Mouse (Mus musculus): ENCODE results near the gene Bex3.
A peak's percentile ranks its signal among the peaks of the same experiment; 100 is the strongest.
"Not testable (repeated sequence)": the region's sequence is repeated elsewhere in the genome, so short reads cannot be mapped to it uniquely, and the experiment has no call there.

The Bex3 gene

DNA sequence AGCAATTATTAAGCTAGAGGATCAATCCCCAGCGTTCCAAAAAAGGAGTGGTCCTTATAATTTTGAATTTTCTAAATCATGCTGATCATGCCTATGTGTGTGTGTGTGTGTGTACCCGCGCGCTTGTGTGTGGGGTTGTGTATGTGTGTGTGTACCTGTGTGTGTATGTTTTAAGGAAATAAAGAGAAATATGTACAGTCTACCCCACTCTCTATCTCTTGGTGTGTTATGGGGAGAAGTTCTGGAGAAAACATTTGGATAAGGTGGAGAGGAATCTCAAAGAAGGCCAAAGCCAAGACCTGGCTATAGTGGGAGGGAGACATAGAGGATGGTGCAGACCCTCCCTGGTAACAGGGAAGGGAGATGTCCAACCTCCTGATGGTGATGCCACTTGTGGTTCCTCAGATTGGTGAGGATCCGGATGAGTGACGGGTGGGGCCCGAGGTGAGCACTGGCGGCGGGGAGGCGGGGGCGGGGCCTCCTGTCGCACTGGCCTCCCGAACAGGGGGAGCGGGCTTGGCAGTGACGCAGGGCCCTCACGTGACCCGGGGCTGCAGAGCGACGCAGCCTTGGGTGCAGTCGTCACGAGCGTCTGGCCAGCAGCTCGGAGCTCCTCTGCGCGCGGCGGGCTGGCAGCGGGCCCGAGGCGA lies at the start of gene Bex3:
TSS of gene Bex3 (plus strand) at position 511 of the 650 bp plus-strand sequence.
- DNase-seq (ENCODE audit: low read depth) = not testable (repeated sequence)

- DNase-seq (ENCODE audit: low read depth) = no peak
Measured at GRCm38 (mm10) chrX:136223714-136224113, 46.3 kb upstream of the Bex3 start.

DNA sequence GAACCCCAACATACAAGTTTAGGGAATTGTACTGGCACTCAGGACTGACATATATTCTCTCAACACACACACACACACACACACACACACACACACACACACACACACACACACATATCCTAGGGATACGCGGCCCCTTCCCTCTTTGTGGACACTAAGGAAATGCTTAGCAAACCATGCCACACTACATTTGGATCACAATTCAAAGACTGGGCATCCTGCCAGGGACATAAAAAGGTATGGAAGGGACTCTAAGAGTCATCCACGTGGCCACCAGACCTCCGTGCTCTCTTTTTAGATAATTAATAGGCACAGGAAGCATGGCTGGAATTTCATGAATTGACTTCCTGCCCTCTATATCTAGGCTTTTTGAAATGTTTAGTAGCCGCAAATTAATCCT lies 42.3 kb upstream of the Bex3 start:
- DNase-seq (ENCODE audit: low read depth) = no peak

- DNase-seq (ENCODE audit: low read depth) = peak; percentile 7
Measured at GRCm38 (mm10) chrX:136238118-136238517, 31.9 kb upstream of the Bex3 start.

GRCm38 (mm10) chrX:136243181-136243580 lies 26.9 kb upstream of the Bex3 start:
- no peak for DNase-seq (ENCODE audit: low read depth)

DNA sequence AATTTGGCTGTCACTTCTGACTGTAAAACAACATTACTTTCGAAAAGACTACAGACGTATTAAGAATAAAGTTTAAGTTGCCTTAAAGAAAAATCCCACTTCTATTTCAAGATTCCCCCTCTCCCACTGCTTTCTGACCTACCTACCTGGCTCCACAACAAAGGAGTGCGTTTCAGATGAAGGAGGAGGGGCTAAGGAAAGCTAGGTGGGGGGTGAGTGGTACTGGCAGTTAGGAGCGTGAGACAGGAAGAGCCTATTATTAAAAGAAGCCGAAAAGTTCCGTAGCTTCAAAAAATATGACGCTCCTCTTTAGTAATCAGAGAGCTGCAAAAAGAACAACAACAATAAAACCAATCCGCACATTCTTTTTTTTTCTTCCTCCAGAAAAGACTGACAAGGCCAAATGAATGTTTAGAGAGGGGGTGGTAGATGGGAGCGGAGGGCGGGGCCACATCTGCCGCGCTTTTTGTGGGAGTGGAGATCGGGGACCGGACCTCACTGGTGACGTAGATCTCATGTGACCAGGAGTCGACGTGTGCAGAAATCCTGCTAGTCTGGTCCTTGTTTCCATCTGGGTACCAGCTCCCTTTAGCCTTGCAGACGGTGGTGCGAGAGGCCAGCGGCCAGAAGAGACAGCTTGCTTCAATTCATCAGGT lies 25.4 kb upstream of the Bex3 start, which contains the start of gene Tceal9:
TSS of gene Tceal9 (plus strand) at position 506 of the 656 bp plus-strand sequence.
- peak; percentile 58 for DNase-seq (ENCODE audit: low read depth)

DNA sequence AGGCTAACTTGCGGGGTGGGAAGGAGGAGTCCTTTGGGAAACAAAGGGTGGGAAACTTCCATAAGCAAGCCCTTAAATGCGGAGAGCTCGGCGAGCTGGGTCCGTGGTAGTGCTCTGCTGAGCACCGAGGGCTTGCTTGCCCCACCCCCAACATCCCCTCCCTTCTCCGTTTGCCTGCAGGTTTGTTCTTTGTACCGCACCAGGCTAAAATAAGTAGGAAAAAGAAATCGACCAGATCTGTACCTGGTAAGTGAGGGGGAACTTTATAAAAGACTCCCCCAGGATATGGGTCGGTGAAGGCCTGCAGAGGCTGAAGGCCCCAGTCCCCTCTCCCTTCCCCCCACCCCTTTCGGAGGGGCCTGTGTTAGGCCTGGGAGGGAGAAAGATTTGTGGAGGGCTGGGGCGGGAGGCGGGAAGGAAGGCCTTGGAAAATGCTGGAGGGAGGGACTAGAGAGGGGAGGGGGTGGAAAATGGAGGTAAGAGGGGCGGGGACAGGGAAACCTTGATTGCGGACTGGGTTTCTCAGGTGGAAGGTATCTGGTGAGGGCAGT lies 24.5 kb upstream of the Bex3 start:
- DNase-seq (ENCODE audit: low read depth) = no peak

- DNase-seq (ENCODE audit: low read depth) = no peak
Measured at GRCm38 (mm10) chrX:136248811-136249210, 21.2 kb upstream of the Bex3 start.

DNA sequence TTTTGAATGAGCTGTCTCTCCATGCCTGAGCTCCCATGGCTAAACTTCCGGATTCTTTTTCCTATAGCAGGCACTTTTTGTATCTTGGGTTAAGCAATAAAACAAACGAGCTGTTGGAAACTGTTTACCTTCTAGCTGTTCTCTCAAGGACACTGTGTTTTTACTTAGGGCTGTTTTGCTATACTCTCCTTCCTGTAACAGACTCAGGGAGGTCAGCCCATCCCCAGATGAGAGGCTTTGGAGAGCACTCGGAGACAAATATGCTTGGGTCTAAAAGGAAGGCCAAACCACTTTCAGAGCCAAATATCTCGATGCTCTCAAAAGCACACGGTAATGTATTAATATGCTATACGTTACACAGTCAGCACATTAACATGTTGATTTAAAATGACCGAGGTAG lies 20.4 kb upstream of the Bex3 start:
- DNase-seq (ENCODE audit: low read depth) = no peak

- DNase-seq (ENCODE audit: low read depth) = no peak
Measured at GRCm38 (mm10) chrX:136252023-136252729, 17.9 kb upstream of the Bex3 start.

DNA sequence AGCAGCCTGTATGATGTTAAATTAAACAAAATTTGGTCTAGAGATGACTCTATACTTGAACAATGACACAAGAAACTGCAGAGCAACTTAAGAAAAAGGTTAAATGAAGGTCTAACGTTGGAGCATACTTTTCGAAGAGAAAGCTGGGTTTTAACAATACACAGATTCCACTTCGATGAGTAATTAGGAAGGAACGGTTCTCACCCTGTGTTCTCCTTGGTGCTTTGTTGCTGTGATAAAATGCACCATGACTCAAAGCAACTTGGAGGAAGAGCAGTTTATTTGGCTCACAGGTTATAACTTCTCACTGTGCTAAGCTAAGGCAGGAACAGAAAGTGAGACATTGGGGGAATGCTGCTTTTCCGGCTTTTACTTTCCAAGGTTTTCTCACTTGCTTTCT lies 2.3 kb upstream of the Bex3 start:
- DNase-seq (ENCODE audit: low read depth) = no peak

DNA sequence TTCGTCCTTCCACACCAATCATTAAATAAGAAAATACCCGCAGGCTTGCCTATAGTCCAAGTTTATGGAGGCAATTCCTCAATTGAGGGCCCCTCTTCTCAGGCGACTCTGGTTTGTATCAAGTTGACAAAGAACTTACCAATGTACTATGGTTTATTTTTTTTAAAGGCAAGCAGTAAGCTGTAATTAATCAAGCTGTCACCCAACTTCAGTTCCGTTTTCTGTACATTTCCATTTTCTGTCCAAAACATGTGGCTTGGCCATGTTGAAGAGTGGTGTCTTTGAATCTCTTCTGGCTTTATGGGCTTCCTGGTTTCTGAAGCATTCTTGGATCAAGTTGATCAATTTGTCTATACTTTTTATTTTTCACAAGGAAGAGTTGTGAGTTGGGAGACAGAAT lies 1.9 kb upstream of the Bex3 start:
- no peak for DNase-seq (ENCODE audit: low read depth)

GRCm38 (mm10) chrX:136270393-136271111 lies 499 bp downstream of the Bex3 start:
- DNase-seq (ENCODE audit: low read depth) = not testable (repeated sequence)

DNA sequence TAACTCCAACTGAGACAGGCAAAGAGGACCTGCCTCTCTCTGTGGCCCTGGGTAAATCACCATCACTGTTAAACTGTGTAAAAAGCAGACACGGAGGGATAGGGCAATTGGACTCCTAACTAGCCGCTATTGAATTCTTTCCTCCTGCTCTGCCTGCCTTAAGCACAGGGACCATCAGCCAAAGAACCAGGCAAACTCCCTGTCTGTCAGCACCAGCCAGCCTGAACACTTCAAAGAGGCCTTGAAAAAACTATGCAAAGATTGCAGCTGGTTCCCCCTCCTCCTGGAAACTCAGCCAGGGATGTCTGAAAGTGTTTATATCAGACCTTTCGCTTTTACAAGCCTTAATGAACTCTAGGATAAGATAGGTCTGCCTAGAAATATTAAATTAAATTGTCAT lies 4.5 kb downstream of the Bex3 start:
- DNase-seq (ENCODE audit: low read depth) = no peak

DNA sequence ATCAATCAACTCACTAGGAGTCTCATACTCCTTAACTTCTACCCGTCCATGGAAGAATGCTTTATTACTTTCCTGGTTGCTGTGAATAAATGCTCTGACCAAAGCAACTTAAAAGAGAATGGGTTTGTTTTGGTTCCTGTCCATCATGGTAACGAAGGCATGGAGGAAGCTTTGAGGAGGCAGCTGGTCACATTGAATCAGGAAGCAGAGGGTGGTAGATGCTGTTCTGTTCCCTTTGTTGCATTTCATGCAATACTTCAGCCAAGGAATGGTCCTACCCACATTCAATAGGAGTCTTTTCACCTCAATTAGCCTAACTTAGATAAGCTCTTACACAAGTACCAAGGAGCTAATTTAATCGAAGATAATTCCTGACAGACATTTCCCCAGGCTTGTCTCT lies 5.3 kb downstream of the Bex3 start:
- DNase-seq (ENCODE audit: low read depth) = no peak

DNA sequence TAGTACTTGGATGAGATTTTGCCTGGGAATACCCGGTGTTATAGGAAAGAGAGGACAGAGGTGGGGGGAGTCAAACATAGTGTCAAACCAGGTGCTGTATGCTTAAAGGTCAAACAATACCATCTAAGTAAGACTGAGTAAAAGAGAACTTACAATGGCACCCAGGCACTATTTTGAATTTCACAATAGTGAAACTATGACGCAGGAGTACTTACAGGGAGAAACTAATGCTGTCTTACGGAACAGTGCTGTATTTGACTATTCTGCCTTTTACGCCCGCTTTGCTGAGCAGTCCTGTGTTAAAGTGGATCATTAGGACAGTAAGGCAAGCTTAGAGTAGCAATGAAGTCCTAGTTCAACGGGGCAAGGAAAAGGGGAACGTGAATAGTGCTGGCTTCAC lies 7.5 kb downstream of the Bex3 start:
- DNase-seq (ENCODE audit: low read depth) = no peak

- no peak for DNase-seq (ENCODE audit: low read depth)
Measured at GRCm38 (mm10) chrX:136278401-136278800, 8.3 kb downstream of the Bex3 start.

GRCm38 (mm10) chrX:136279410-136279809 lies 9.4 kb downstream of the Bex3 start:
- DNase-seq (ENCODE audit: low read depth) = no peak

GRCm38 (mm10) chrX:136290817-136291281 lies 20.8 kb downstream of the Bex3 start:
- no peak for DNase-seq (ENCODE audit: low read depth)

DNA sequence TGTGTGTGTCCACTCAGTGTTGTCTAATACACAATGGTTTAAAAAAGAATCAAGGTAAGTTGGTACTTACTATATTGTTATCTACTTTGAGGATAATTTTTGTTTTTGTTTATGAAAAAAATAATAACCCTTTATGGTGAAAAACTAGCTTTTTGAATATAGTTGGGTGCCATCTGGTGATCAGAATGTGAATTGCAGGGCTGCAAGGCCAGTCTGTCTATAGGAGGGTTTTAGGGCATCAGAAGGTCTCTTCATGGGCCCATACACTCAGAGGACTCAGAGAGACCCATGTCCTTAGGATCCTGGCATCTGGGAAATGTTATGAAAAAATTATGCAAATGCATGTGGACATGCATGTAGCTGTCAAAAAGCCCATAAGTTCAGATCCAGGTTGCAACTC lies 34.2 kb downstream of the Bex3 start:
- no peak for DNase-seq (ENCODE audit: low read depth)

DNA sequence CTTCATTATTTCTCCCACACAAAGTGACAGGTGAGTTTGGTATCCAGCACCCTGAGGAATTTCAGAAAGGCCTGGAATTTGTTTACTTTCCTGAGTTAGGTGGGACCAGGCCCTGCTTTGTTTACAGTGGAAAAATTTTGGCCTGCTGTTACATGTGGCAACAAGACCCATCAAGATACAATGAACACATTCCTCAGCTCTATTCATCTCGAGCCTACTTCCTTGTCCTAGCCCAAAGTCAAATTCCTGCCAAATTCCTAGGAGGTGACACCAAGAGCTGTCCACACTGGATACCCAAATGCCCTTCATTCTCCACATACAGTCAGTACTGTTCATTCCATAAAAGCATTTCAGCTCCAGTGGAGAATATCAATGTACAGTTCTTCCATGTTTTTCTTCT lies 36.1 kb downstream of the Bex3 start:
- no peak for DNase-seq (ENCODE audit: low read depth)

DNA sequence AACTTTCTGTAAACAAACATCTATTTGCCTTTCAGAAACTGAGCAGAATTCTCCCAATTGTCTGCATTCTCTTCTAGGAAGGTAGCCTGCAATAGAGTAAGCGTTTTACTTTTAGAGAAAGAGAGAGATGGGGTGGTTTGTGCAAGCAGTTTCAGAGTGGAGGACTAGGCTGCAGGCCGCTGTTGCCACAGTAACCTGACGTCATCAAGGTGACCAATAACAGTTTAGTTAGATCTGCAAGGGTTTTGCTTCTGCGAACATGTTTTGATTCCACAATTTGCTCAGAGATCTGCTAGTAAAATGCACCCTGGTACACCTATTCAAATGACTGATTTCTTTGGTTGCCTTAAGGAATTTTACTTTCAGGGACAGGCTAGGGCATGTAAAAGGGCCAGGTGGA lies 43.2 kb downstream of the Bex3 start:
- no peak for DNase-seq (ENCODE audit: low read depth)
